Mouse (Mus musculus): ENCODE results near the gene Zfp157.
A peak's percentile ranks its signal among the peaks of the same experiment; 100 is the strongest.
"Not testable (repeated sequence)": the region's sequence is repeated elsewhere in the genome, so short reads cannot be mapped to it uniquely, and the experiment has no call there.

Zfp157 gene

GRCm38 (mm10) chr5:138441286-138442194 is at the start of gene Zfp157:
Gene Zfp157 (plus strand): TSS chr5:138441468.
- DNase-seq = peak; percentile 96

- DNase-seq = peak; percentile 0
These were observed 43.4 kb upstream of the Zfp157 start for GRCm38 (mm10) chr5:138397795-138398337.

- DNase-seq = not testable (repeated sequence)
These were observed 40.8 kb upstream of the Zfp157 start for GRCm38 (mm10) chr5:138400431-138400830.

- DNase-seq = no peak
These were observed 17.1 kb downstream of the Zfp157 start for GRCm38 (mm10) chr5:138458371-138458770.

GRCm38 (mm10) chr5:138459107-138459506 is 17.8 kb downstream of the Zfp157 start:
- no peak for DNase-seq

GRCm38 (mm10) chr5:138473601-138474000 is 32.3 kb downstream of the Zfp157 start:
- peak; percentile 66 for DNase-seq

GRCm38 (mm10) chr5:138504548-138504947 is 63.3 kb downstream of the Zfp157 start:
- DNase-seq = not testable (repeated sequence)

Measured in embryo, embryonic 11 days (tissue).